Mouse (Mus musculus) splenic B cell, adult 2 months (primary cell): ENCODE measurements around the gene Anks1.
"Not testable (repeated sequence)": the region's sequence is repeated elsewhere in the genome, so short reads cannot be mapped to it uniquely, and the experiment has no call there.

ENCODE experiments used
- DNase-seq: peaks from one replicate; pipeline ENCODE4 v3.0.0-alpha.2; 2011; ENCODE audit warnings: low read depth, low spot score
- H3K27me3 ChIP-seq: 2 replicates; pipeline ENCODE4 v1.6.1; 2012; ENCODE audit warnings: mild to moderate bottlenecking, low read length, moderate library complexity, mixed read lengths; ENCODE audit not compliant: control insufficient read depth, poor library complexity, insufficient read depth, severe bottlenecking
- H3K36me3 ChIP-seq: 2 replicates; pipeline ENCODE4 v1.6.1; 2012; ENCODE audit warnings: mild to moderate bottlenecking, low read length, moderate library complexity, mixed read lengths; ENCODE audit not compliant: control insufficient read depth, poor library complexity, insufficient read depth, severe bottlenecking

Anks1 gene

GRCm38 (mm10) chr17:27941698-27942097 lies 32.6 kb downstream of the Anks1 start:
- Histone ChIP-seq H3K27me3 (no peaks in the 10 kb centered on the region), H3K36me3 (no peaks in the 10 kb centered on the region)
- DNase-seq: no peak

- H3K27me3 ChIP-seq: no peaks in the 10 kb centered on the region
- DNase-seq: no peak
- no peaks in the 10 kb centered on the region for H3K36me3 ChIP-seq
Observed at GRCm38 (mm10) chr17:27942131-27942530, 33.0 kb downstream of the Anks1 start.

DNA sequence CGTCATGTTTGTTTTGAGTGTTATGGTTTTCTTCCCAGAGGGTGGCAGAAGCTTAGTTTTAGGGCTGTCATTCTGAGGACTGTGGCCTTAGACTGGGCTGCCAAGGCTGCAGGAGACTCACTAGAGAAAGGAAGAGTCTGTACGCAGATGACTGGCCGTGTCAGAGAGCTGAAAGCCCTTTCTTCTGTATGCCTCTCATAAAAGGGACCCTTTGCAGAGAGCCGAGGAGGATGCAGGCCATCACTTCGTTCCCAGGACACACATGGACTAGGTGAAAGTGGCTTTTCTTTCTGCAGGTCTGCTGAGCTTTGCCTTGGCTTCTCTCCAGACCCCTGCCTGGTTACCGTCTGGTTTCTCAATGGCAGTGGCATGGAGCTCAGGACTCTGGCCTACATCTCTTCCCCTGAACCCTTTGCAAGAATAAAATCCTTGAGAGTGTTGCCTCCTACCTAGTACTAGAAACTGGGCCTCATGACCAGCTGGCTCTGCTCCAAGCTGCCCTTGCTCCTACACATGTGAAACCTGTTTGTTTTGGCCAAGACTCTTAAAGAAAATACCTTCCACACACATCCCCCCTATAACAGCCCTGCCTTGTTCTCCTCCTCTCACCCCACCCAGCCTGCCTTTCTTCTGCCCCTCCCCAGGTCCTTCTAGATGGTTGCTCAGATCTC lies 36.6 kb downstream of the Anks1 start:
- H3K36me3 ChIP-seq: no peaks in the 10 kb centered on the region
- no peak for DNase-seq
- H3K27me3 ChIP-seq: no peaks in the 10 kb centered on the region

DNA sequence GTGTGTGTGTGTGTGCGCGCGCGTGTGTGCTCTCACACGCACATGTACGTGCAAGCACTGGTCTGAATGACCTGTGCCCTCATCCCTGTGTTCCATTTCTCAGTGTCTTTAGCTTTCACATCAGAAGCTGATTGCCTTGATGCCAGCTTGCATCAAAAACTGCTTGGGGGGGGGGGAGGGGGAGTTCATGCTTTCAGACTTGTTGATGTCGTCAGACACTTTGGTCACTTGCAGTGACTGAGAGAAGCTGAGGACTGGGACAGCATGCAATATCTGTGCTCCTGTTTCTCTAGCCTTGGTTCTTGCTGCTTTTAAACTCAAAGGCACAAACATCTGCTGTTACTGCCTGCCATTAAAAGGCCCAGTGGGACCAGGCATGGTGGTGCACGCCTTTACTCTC lies 37.3 kb downstream of the Anks1 start:
- Histone ChIP-seq H3K27me3 (no peaks in the 10 kb centered on the region), H3K36me3 (no peaks in the 10 kb centered on the region)
- no peak for DNase-seq

GRCm38 (mm10) chr17:27947155-27947554 lies 38.0 kb downstream of the Anks1 start:
- no peak for DNase-seq
- Histone ChIP-seq H3K36me3 (no peaks in the 10 kb centered on the region), H3K27me3 (no peaks in the 10 kb centered on the region)

DNA sequence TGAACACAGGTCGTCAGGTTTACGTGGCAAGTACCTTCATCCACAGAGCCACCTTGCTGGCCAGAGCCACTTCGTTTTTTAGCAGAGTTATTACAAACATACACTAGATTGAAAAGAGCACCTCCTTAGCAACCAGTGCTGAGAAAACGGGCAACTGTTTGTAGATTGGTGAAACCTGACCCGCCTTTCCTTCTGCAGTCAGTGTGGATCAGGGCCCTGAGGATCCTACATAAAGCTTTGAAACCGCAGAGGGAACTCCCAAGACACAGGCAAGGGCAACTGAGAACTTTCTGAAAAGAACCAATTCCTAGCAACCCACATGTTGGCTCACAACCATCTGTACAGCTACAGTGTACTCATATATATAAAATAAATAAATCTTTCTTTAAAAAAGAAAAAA lies 44.0 kb downstream of the Anks1 start:
- no peaks in the 10 kb centered on the region for H3K27me3 ChIP-seq
- H3K36me3 ChIP-seq: no peaks in the 10 kb centered on the region
- no peak for DNase-seq

DNA sequence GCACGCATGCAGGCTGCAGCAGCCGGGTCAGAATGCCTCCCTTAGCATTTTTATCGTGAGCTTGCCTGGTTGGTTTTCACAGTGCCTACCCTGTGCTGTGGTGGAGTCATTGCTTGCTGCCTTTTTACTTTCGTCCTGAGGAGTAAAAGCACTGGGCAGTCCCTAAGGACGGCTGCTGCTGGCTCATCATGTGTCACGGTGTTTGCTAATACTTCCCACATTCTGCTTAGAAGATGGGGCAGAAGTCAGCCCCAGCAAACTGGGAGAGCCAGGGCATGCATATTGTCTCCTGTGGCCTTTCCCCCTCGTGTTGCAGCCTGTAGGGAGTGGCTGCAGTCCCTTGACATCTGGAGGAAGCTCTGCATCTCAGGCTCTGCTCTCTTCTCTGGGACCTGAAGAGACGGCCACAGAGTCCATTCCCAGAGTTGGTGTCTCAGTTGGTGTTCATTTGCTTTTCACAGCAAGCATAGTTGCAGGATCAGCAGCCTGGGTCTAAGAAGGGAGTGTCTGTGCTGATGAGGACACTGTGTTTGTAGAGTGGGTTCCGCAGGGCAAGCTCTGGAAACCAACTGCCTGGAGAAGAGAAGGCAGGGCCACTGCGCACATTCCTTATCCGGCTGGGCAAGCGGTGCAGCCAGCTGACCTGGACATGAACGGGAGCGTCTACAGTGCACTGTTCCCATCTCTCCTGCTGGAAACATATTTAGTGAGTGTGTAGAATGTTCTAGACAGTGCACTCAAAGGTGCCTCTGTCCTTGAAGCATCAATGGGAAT lies 45.7 kb downstream of the Anks1 start:
- no peak for DNase-seq
- Histone ChIP-seq H3K27me3 (no peaks in the 10 kb centered on the region), H3K36me3 (no peaks in the 10 kb centered on the region)

DNA sequence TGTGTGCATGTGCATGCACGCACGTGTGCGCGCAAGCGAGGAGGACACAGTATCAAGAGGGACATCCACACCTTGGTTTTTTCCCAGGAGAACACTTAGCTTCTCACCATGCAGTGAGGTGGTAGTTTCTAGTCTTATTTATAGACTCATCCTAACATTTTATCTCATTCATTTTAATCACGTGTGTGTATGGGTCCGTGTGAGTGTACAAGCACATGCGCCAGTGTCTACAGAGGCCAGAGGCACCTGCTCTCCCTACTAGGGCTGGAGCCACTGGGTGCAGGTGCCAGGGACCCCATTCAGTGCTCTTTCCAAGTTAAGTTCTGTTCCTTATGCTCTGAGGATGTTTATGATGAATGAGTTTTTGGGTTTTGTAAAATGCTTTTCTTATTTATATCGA lies 48.5 kb downstream of the Anks1 start:
- Histone ChIP-seq H3K27me3 (no peaks in the 10 kb centered on the region), H3K36me3 (no peaks in the 10 kb centered on the region)
- DNase-seq: no peak

GRCm38 (mm10) chr17:27960128-27961111 lies 51.3 kb downstream of the Anks1 start:
- DNase-seq: no peak
- Histone ChIP-seq H3K36me3 (no peaks in the 10 kb centered on the region), H3K27me3 (no peaks in the 10 kb centered on the region)

DNA sequence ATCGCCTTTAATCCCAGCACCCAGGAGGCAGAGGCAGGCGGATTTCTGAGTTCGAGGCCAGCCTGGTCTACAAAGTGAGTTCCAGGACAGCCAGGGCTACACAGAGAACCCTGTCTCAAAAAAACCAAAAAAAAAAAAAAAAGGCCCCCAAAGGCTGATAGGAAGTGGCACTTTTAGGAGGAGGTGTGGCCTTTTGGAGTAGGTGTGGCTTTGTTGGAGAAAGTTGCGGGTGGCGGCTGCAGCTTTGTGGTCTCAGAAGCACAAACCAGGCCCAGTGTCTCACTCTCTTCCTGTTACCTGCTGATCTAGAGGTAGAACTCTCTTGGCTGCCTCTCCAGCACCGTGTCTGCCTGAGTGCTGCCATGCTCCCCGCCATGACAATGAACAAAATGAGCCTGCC lies 54.0 kb downstream of the Anks1 start:
- H3K27me3 ChIP-seq, H3K36me3 ChIP-seq, DNase-seq: not testable (repeated sequence)

DNA sequence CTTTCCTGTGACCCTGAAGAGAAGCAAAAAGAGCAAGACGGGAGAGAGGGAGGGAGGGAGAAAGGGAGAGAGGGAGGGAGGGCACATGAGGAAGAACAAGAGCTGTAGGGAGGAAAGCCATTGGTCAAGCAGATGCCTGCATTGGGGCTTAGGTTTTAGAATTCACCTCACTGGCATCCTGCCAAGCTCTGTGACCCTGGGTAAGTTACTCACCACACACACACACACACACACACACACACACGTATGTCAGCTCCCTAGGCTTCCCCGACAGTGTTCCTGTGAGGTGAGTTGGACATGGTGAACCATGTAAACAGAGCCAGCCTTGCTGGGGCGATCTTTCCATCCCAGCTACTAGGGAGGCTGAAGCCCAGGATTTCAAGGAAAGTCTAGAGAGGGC lies 55.5 kb downstream of the Anks1 start:
- H3K36me3 ChIP-seq: no peaks in the 10 kb centered on the region
- no peak for DNase-seq

GRCm38 (mm10) chr17:27965292-27965691 lies 56.2 kb downstream of the Anks1 start:
- Histone ChIP-seq H3K36me3 (no peaks in the 10 kb centered on the region), H3K27me3 (no peaks in the 10 kb centered on the region)
- no peak for DNase-seq

More for the DNA sequence above, 55.5 kb downstream of the Anks1 start:
- no peaks in the 10 kb centered on the region for H3K27me3 ChIP-seq

GRCm38 (mm10) chr17:27966056-27966455 lies 57.0 kb downstream of the Anks1 start:
- H3K27me3 ChIP-seq: no peaks in the 10 kb centered on the region
- no peaks in the 10 kb centered on the region for H3K36me3 ChIP-seq
- no peak for DNase-seq

- Histone ChIP-seq H3K27me3 (no peaks in the 10 kb centered on the region), H3K36me3 (no peaks in the 10 kb centered on the region)
- DNase-seq: no peak
Observed at GRCm38 (mm10) chr17:27966508-27967021, 57.5 kb downstream of the Anks1 start.
